Mouse (Mus musculus) forebrain, embryonic 11.5 days (tissue): ENCODE data around the gene Ptpro. TPM values are rescaled to one million over a fixed set of nuclear protein-coding genes. Genes with fewer than 3 reads are reported as not detected.
A peak's percentile ranks its signal among the peaks of the same experiment; 100 is the strongest.

ENCODE experiments used
- ATAC-seq: fragments of 200-750 bp; cut with Nextera tagmentation; replicated peaks from 2 replicates; pipeline ENCODE4 v1.8.0; 2017; ENCODE audit warnings: moderate TSS enrichment; ENCODE audit not compliant: low FRiP score
- DNase-seq: peaks from one replicate; pipeline ENCODE4 v3.0.0-alpha.2; 2017; ENCODE audit warnings: low spot score
- H3K27ac ChIP-seq: fragments of 300-500 bp; sonication (generic); 2 replicates; pipeline ENCODE4 v1.5.1; 2014; ENCODE audit warnings: low read depth, low read length
- H3K27me3 ChIP-seq: fragments of 300-500 bp; sonication (generic); 2 replicates; pipeline ENCODE4 v1.6.1; 2014; ENCODE audit warnings: mild to moderate bottlenecking, low read length, mixed read lengths; ENCODE audit not compliant: control insufficient read depth, insufficient read depth
- H3K36me3 ChIP-seq: fragments of 300-500 bp; sonication (generic); 2 replicates; pipeline ENCODE4 v1.6.1; 2014; ENCODE audit warnings: mild to moderate bottlenecking, low read length, moderate library complexity, mixed read lengths; ENCODE audit not compliant: control insufficient read depth, insufficient read depth
- H3K4me1 ChIP-seq: fragments of 300-500 bp; sonication (generic); replicated peaks from 2 replicates; pipeline ENCODE4 v1.6.1; 2014; ENCODE audit warnings: low read length, mixed read lengths; ENCODE audit not compliant: control insufficient read depth, insufficient read depth
- H3K4me2 ChIP-seq: fragments of 300-500 bp; sonication (generic); 2 replicates; pipeline ENCODE4 v1.6.1; 2014; ENCODE audit warnings: low read depth, mild to moderate bottlenecking, low read length, moderate library complexity, mixed read lengths; ENCODE audit not compliant: severe bottlenecking
- H3K4me3 ChIP-seq: fragments of 300-500 bp; sonication (generic); 2 replicates; pipeline ENCODE4 v1.5.1; 2014; ENCODE audit warnings: low read depth, low read length
- H3K9ac ChIP-seq: fragments of 300-500 bp; sonication (generic); 2 replicates; pipeline ENCODE4 v1.6.1; 2014; ENCODE audit warnings: low read length
- H3K9me3 ChIP-seq: fragments of 300-500 bp; sonication (generic); 2 replicates; pipeline ENCODE4 v1.6.1; 2016; ENCODE audit warnings: low read length, mixed read lengths; ENCODE audit not compliant: control insufficient read depth
- whole genome bisulfite sequencing: fragments of 180-500 bp; shearing (Covaris S2); extraction: QIAGEN DNeasy Blood & Tissue Kit; methylation state at CpG from one replicate; pipeline ENCODE4 v1.1.7; 2014; 5-methylcytosine and 5-hydroxymethylcytosine counted together
- polyA plus RNA-seq: library from polyadenylated mRNA; unstranded; fragments of >200 nt; fragmentation: Nextera tagmentation; extraction: Ambion mirVana; gene quantifications from 2 replicates; pipeline ENCODE4 v1.2.1, GENCODE M21; 2014

Gene Ptpro
- polyA plus RNA-seq, 1 experiment from 2014 or later, result 12.5 TPM

DNA sequence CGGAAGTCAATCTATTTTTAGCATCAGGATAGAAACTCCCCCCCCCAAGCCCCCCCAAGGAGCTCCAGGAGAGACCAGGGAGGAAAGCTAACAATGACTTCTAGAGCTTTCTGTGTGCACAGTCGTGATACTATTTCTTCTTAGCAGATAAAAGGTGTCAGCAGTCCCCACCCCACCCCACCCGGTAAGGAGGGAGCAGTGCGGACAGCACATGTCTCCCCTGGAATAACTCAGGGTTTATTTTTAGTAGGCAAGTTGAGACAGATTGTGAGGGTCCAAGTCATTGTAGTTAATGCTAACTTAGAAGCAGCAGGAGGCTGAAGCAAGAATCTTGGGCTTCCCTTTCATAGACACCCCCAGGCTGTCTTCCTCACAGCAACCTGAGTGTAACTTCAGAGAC is 63.1 kb downstream of the Ptpro start:
- DNase-seq, result no peak
- no peak overlapping the region for H3K9ac ChIP-seq
- 77% methylated on average over 4 of the region's 4 CpGs for WGBS

DNA sequence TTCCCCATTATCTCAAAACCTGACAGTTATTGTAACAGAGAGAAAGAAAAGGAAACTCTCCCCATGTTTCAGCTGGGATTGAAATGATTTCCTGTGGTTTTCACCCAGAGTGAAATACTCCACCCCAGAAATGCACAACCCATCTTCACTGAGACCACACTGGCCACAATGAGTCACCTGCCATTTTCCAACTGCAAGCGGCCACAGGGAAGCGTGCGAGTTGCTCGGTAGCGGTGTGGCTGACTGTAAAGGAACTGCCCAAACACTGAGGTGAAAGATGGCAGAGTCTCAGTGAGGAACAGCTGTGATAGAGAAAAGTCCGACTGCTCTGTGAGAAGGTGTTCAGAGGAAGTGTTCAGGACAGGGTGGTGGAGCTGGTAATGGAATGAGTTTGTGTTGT is 64.2 kb downstream of the Ptpro start:
- DNase-seq, result no peak
- H3K36me3 ChIP-seq, result no peaks in the 10 kb centered on the region
- H3K4me3 ChIP-seq, result no peak overlapping the region
- ATAC-seq, result no peak
- no peak overlapping the region for H3K27ac ChIP-seq
- no peak overlapping the region for H3K9ac ChIP-seq
- WGBS, result 94% methylated on average over 6 of the region's 6 CpGs
- H3K4me2 ChIP-seq, result no peak overlapping the region
- H3K27me3 ChIP-seq, result no peaks in the 10 kb centered on the region
- no peaks in the 10 kb centered on the region for H3K9me3 ChIP-seq
- no peaks in the 10 kb centered on the region for H3K4me1 ChIP-seq

More for the DNA sequence above, 63.1 kb downstream of the Ptpro start:
- Histone ChIP-seq H3K27ac (no peak overlapping the region), H3K4me1 (no peaks in the 10 kb centered on the region), H3K4me2 (no peak overlapping the region), H3K36me3 (no peaks in the 10 kb centered on the region), H3K27me3 (no peaks in the 10 kb centered on the region), H3K9me3 (no peaks in the 10 kb centered on the region), H3K4me3 (no peak overlapping the region)
- no peak for ATAC-seq

DNA sequence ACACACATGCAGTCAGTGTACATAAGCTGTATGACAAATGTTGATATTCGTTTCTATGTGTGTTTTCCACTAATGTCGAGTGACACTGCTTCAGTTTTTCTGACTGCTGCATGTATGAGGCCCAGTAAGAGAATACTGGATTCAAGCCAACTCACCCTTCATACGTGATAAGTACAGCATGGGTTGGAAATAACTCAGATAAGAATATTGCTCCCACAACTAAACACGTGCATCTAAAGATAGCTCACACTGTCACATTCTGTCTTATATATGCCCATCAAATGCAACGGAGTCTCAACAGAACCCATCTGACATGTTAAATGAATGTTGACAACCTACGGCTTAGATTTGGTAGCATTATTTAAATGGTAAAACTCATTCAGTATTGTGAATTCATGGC is 65.4 kb downstream of the Ptpro start:
- H3K4me1 ChIP-seq, result no peaks in the 10 kb centered on the region
- H3K27me3 ChIP-seq, result no peaks in the 10 kb centered on the region
- H3K27ac ChIP-seq, result no peak overlapping the region
- DNase-seq (no peak), ATAC-seq (no peak)
- 92% methylated on average over 6 of the region's 6 CpGs for WGBS
- no peaks in the 10 kb centered on the region for H3K36me3 ChIP-seq
- H3K4me3 ChIP-seq, result no peak overlapping the region
- H3K4me2 ChIP-seq, result no peak overlapping the region
- no peak overlapping the region for H3K9ac ChIP-seq
- no peaks in the 10 kb centered on the region for H3K9me3 ChIP-seq

DNA sequence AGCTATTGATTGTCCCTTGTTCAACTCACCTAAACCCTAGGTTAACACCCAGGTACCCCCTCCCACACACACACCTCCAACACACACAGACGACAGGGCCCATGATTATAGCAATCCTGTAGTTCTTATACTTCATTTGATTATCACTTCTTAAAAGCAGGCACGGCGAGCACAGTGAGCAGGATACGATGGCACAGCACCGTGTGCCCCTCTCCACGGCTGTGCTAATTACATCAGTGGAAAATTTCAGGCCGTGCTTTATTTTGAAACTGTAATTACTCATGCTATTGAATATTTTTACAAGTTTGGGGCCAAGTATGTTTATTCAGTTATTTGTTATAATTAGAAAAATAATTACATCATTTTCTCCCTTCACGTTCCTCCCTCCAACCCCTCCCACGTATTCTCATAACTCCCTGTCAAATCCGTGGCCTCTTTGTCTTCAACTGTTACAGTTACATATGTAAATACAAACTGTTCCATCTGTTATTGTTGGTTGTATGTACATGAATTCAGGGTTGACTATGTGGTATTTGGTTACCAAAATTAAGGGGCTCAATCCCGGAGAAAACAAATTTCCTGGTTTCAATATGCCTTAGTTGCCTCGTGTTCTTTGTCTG is 66.2 kb downstream of the Ptpro start:
- H3K9me3 ChIP-seq, result no peaks in the 10 kb centered on the region
- H3K4me2 ChIP-seq, result no peak overlapping the region
- H3K4me3 ChIP-seq, result no peak overlapping the region
- DNase-seq (no peak), ATAC-seq (no peak)
- H3K4me1 ChIP-seq, result no peaks in the 10 kb centered on the region
- 90% methylated on average over 12 of the region's 12 CpGs for WGBS
- no peaks in the 10 kb centered on the region for H3K36me3 ChIP-seq
- no peak overlapping the region for H3K9ac ChIP-seq
- no peaks in the 10 kb centered on the region for H3K27me3 ChIP-seq
- H3K27ac ChIP-seq, result no peak overlapping the region

DNA sequence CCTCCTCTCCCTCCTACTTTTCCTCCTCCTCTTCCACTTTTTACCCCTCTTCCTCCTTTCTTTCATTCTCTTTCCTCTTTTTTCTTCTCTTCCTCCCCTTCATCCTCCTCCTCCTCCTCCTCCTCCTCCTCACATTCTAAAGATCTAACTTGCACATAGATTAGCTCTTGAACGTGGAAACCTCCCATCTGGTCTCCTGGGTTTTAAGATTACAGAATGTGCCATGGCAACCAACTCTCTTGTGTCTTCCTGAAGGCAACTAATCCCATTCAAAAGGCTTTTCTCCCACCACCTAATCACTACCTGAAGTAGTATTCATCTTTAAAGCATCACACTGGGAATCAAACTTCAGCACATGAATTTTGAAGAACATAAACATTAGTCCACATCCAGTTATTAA is 67.5 kb downstream of the Ptpro start:
- Histone ChIP-seq H3K4me1 (no peaks in the 10 kb centered on the region), H3K27me3 (no peaks in the 10 kb centered on the region), H3K4me3 (no peak overlapping the region), H3K36me3 (no peaks in the 10 kb centered on the region), H3K27ac (no peak overlapping the region), H3K4me2 (no peak overlapping the region), H3K9me3 (no peaks in the 10 kb centered on the region), H3K9ac (no peak overlapping the region)
- 8% methylated on average over 1 of the region's 1 CpGs for WGBS
- ATAC-seq (no peak), DNase-seq (no peak)

DNA sequence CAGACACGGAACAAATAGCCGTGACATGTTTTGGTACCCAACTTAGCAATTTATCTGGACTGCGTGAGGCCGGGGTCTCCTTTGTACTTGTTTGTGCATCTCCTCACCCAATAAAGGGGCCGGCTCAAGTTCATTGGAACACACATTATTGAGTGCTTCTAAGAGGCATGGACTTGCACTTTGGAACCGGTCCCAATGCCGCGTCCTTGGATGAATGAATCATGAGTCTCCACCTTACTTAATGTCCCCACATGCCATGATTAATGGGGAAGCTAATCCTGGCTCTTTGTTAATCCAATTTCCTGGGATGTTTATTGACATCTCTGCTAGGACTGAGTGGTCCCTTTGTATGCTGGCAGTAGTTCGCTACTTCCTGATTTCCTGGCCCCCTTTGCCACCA is 75.6 kb downstream of the Ptpro start:
- Histone ChIP-seq H3K4me1 (no peaks in the 10 kb centered on the region), H3K27ac (no peak overlapping the region), H3K36me3 (no peaks in the 10 kb centered on the region), H3K9me3 (no peaks in the 10 kb centered on the region), H3K4me2 (no peak overlapping the region), H3K4me3 (no peak overlapping the region), H3K27me3 (no peaks in the 10 kb centered on the region), H3K9ac (no peak overlapping the region)
- DNase-seq (no peak), ATAC-seq (peak; percentile 47; the same call in 1 of the 2 replicates)
- 77% methylated on average over 9 of the region's 9 CpGs for WGBS

DNA sequence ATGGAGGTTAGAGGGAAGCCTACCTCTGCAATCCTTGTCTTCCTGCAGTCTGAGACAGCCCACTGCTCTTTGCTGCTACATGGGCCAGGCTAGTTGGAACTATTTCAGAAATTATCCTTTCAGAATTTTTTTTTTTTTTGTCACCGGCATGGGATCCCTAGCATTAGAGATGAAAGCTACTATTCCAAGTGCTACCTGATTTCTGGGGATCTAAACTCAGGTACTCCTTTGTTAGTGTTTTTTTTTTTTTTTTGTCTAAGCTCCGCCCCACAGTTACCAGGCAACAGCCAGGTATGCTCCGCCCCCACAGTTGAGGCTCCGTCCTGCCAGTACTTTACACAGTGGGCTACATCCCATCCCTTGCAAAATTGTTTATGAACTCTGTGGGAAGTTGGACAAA is 76.1 kb downstream of the Ptpro start:
- Histone ChIP-seq H3K36me3 (no peaks in the 10 kb centered on the region), H3K9ac (no peak overlapping the region), H3K9me3 (no peaks in the 10 kb centered on the region), H3K27ac (no peak overlapping the region), H3K4me3 (no peak overlapping the region), H3K4me2 (no peak overlapping the region), H3K27me3 (no peaks in the 10 kb centered on the region), H3K4me1 (no peaks in the 10 kb centered on the region)
- WGBS, result 67% methylated on average over 4 of the region's 4 CpGs
- DNase-seq, result no peak
- peak; percentile 34; the same call in 1 of the 2 replicates for ATAC-seq

DNA sequence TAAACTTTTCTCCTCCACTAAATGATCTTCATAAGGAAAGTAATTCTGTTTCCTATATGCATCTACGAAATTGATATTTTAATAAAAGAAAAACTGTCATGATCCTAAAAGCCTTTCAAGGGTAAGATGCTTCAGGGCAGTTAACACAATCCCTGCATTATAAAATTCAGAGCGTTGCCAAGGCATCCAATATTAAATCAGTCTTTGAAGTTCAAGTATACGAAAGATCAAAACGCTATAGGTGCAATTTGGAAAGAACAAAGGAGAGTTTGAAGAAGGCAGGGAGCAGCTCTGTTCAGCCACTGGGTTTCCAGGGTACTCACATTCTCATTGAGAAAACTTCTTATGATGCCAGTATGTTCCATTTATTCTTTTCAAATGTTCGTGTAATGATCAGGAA is 78.7 kb downstream of the Ptpro start:
- H3K36me3 ChIP-seq, result no peaks in the 10 kb centered on the region
- DNase-seq, result no peak
- 68% methylated on average over 5 of the region's 5 CpGs for WGBS

DNA sequence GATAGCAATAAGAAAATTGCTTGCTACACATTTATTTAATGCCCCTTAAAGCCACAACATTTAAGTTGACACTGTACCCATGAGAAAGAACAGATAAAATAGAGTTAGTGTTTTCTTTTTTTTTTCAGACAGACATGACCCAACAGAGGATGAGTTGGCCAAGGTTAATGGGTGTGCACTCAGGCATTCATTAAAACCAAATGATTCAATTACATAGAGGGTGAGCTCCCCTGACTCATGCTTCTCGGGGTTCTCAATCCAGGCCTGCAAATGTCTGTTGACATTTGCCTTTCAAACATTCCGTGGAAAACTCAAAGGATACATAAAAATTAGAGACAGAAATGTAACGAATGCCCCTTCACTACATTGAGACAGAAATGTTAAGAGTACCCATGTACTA is 79.7 kb downstream of the Ptpro start:
- no peaks in the 10 kb centered on the region for H3K27me3 ChIP-seq
- H3K9ac ChIP-seq, result no peak overlapping the region
- H3K9me3 ChIP-seq, result no peaks in the 10 kb centered on the region
- no peak overlapping the region for H3K27ac ChIP-seq
- H3K4me3 ChIP-seq, result no peak overlapping the region
- DNase-seq (no peak), ATAC-seq (no peak)
- no peaks in the 10 kb centered on the region; the same call in 1 of the 2 replicates for H3K4me1 ChIP-seq
- H3K36me3 ChIP-seq, result no peaks in the 10 kb centered on the region
- no peak overlapping the region for H3K4me2 ChIP-seq
- WGBS, result 83% methylated on average over 3 of the region's 3 CpGs

More for the DNA sequence above, 78.7 kb downstream of the Ptpro start:
- no peak for ATAC-seq
- H3K4me1 ChIP-seq, result no peaks in the 10 kb centered on the region
- H3K4me2 ChIP-seq, result no peak overlapping the region
- no peaks in the 10 kb centered on the region for H3K27me3 ChIP-seq
- H3K4me3 ChIP-seq, result no peak overlapping the region
- H3K9ac ChIP-seq, result no peak overlapping the region
- H3K9me3 ChIP-seq, result no peaks in the 10 kb centered on the region
- H3K27ac ChIP-seq, result no peak overlapping the region
